Mouse (Mus musculus) bone marrow macrophage, adult 2 months (primary cell): ENCODE results near the gene Gcnt4.

Experiments used
- CTCF ChIP-seq: IDR thresholded peaks from 2 replicates; pipeline ENCODE4 v1.5.1; 2012; ENCODE audit warnings: low read depth, mild to moderate bottlenecking, low read length, moderate library complexity
- POLR2A ChIP-seq: IDR thresholded peaks from 2 replicates; pipeline ENCODE4 v1.6.1; 2012; ENCODE audit warnings: mild to moderate bottlenecking, low read depth, low read length, borderline replicate concordance

GRCm38 (mm10) chr13:96997080-96997479 lies 72.6 kb downstream of the Gcnt4 start:
- no peak for TF ChIP-seq CTCF
- TF ChIP-seq POLR2A, result no peak
